Mouse (Mus musculus) right cerebral cortex, postnatal 14 days (tissue): ENCODE data around the gene Nedd8.

Source experiments
- DNase-seq: peaks from one replicate; pipeline ENCODE4 v3.0.0; 2022

The Nedd8 gene

GRCm38 (mm10) chr14:55659960-55660573, 11.9 kb downstream of the Nedd8 start, which contains the start of gene Mdp1:
Mdp1 (minus strand) TSS chr14:55660508.
- peak; percentile 81 for DNase-seq

- no peak for DNase-seq
These were observed 13.9 kb downstream of the Nedd8 start for GRCm38 (mm10) chr14:55658011-55658410.

GRCm38 (mm10) chr14:55656935-55657334, 15.0 kb downstream of the Nedd8 start:
- DNase-seq: no peak

GRCm38 (mm10) chr14:55651528-55651927, 20.4 kb downstream of the Nedd8 start:
- DNase-seq: no peak

DNA sequence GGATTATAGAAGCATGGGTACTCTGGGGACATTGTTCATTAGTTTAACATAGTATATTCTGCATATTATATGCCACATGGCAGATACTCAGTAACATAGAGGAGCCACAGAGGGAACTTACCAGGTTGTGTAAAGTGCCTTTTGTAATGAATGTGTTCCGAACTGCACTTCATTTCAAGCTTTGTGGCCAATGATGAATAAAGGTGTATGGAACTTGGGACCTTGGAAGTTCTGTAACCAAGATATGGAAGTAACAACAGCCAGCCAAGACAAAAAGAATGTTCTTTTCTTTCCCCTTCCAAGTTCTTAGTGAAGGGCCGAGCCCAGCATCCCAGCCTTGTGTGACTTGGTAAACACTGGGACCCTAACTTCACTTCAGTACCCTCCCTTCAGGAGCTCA, 22.0 kb downstream of the Nedd8 start, which contains the start of gene Tssk4:
Gene Tssk4, plus strand, starts transcription at position 301 of the 400 bp plus-strand sequence.
- DNase-seq: no peak

GRCm38 (mm10) chr14:55644261-55644888, 27.5 kb downstream of the Nedd8 start:
- no peak for DNase-seq

DNA sequence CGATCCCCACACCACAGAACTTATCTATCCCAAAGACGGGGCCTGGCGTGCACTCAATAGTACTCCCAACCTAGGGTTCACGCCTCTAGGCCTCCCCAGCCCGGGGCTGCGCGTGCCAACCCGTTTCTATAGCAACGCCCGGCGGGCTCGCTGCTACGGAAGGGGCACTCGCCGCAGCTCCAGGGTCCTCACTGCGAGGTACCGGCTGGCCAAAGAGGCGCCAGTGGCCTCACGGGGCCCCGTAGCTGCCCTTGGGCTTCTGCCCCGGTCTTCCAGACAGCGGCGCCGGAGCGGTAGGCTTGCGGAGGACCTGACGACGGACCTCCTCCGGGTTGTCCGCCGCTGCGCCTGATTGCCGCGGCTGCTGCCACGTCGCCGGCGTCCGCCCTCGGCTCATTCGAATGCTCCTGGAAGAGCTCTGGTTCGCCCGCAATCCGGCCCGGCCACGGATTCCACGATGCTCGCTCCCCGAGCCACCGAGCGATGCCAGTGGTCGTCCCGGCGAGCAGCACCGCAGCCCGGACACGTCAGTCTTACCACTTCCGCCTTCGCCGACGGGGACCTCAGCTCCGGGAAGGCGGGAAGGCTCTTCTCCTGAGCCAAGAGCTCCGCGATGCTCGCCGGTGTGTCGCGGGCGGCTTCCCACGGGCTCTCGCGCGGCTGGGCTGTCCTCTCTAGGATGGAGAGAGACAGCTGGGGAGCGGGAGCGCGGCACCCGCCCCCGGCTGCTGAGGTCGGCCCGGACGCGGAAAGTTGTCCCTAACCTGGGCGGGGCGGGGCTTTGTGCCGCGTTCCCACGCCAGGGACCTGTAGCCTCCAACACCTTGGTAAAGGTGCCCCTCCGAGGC, 28.6 kb downstream of the Nedd8 start, which contains the start of gene Tm9sf1:
Gene Tm9sf1, minus strand, starts transcription at position 747 of the 848 bp plus-strand sequence.
- DNase-seq: peak; percentile 78

GRCm38 (mm10) chr14:55642679-55643059, 29.3 kb downstream of the Nedd8 start:
- DNase-seq: no peak

GRCm38 (mm10) chr14:55641291-55641690, 30.6 kb downstream of the Nedd8 start:
- DNase-seq: no peak

DNA sequence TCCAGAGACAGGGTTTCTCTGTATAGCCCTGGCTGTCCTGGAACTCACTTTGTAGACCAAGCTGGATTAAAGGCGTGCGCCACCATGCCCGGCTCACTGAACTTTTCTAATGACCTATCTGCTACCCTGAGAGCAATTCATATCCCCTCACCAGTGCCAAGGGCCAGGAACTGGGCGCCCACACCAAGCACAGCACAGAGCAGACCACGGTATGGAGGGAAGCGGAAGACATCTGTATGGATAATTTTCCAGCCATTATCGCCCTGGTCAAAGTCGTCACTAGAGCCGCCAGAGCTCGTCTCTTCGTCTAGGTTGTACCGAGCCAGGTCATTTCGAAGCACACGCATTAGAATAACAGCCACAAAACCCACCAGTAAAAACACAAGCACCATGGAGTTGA, 31.1 kb downstream of the Nedd8 start:
- DNase-seq: no peak

- DNase-seq: no peak
These were observed 34.1 kb downstream of the Nedd8 start, which contains the start of gene Gm49378 for GRCm38 (mm10) chr14:55637795-55638194. Gm49378 (minus strand) TSS chr14:55637895.

DNA sequence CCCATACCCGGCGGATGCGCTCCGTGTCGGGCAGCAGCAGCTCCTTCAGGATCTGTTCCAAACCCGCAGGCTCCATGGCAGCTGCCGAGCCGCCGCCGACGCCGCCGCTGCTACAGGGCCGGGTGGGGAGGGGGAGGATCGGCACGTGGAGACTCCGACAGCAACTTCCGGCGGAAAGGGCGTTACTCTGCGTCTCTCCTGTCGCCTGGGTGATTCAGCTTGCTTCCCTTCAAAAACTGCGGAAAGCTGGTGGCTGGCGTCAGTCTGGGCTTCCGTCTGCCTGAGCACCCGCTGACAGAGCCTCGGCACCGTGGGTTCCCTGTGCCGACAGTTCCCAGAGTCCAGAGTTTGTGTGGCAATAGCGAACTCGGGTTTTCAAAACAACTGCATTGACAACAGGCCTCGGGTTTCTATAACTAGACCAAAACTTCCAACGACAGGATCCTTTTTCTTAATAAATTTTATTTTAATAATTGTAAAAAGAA, 36.4 kb downstream of the Nedd8 start, which contains the start of gene Ipo4:
Gene Ipo4, minus strand, starts transcription at position 435 of the 485 bp plus-strand sequence.
- DNase-seq: peak; percentile 88

DNA sequence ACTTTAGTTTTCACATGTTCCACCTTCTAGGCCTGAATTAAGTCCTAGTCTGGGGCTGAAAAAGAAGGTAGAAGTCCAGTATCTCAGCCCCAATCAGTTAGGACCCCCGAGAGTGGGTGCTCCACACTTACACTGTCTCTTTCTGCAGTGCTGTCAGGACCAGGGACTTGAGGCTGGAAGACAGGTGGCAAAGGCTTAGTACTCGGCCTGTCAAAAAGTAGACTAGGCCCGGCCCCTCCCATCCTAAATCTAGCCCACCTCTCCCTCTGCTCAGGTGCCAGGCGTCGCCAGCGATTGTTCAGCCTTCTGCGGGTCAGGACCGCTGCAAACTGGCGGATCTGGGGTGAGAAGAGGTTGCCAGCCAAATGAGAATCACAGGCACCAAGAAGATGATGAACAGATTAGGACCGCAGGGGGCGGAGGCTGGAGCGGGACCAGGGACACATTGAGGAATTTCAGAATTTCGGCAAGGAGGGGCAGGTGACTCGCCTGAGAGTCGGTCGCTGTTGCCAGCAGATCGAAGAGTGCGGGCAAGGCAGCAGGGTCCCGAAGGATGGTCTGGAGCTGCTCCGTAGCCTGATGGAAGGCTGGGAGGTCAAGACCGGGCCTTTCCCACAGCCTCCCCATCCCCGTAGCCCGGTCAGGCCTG, 36.9 kb downstream of the Nedd8 start:
- DNase-seq: no peak

- peak; percentile 45 for DNase-seq
These were observed 42.6 kb downstream of the Nedd8 start for GRCm38 (mm10) chr14:55629312-55629711.

GRCm38 (mm10) chr14:55628077-55628827, 43.7 kb downstream of the Nedd8 start:
- no peak for DNase-seq

DNA sequence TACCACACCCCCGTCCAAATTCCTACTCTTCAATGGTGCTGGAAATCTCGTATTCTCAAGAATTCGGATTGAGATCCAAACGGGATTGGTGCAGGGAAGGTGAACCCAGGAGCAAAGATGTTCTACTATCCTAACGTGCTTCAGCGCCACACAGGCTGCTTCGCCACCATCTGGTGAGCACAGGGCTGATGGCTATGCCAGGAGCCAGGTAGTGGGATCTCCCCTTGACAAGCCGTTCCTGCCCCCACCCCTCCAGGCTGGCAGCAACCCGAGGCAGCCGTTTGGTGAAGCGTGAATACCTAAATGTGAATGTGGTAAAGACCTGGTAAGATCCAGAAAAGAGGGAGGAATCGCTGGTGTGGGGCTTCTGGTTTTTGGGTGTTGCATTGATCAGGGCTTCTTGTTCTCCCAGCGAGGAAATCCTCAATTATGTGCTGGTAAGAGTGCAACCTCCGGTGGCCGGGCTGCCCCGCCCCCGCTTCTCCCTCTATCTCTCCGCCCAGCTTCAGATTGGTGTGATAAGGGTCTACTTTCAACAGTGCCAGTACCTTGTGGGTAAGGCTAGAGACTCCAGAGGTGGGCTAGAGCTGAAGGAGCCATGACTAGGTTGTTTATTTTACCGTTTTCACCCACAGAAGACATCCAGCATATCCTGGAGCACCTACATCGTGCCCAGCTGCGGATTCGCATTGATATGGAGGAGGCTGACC, 53.3 kb downstream of the Nedd8 start:
- no peak for DNase-seq

GRCm38 (mm10) chr14:55617822-55618221, 54.1 kb downstream of the Nedd8 start, which contains the start of gene Rec8:
Rec8 (plus strand) TSS chr14:55618037.
- DNase-seq: no peak

- no peak for DNase-seq
These were observed 55.1 kb downstream of the Nedd8 start for GRCm38 (mm10) chr14:55616844-55617243.

GRCm38 (mm10) chr14:55615876-55616275, 56.0 kb downstream of the Nedd8 start:
- DNase-seq: no peak

GRCm38 (mm10) chr14:55614565-55615178, 57.3 kb downstream of the Nedd8 start:
- DNase-seq: no peak

DNA sequence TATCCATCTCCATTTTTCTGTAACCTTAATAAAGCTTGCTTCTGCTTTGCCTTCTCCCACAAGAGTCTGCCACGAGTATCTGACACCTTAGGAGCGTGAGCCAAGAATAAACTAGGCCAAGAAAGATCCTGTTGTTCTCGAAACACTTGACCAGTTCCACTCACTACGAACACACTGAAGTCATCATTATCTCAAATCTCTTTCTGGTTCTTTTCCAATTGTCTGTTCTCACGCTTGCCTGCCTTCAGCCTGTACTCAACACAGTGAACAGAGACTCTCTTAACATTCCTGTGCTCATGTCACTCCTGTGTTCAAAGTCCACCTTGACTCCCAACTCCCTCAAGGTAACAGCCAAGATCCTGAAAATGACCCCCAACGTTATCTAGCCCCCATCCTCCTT, 58.6 kb downstream of the Nedd8 start:
- DNase-seq: no peak
